In the genomic region with DNA sequence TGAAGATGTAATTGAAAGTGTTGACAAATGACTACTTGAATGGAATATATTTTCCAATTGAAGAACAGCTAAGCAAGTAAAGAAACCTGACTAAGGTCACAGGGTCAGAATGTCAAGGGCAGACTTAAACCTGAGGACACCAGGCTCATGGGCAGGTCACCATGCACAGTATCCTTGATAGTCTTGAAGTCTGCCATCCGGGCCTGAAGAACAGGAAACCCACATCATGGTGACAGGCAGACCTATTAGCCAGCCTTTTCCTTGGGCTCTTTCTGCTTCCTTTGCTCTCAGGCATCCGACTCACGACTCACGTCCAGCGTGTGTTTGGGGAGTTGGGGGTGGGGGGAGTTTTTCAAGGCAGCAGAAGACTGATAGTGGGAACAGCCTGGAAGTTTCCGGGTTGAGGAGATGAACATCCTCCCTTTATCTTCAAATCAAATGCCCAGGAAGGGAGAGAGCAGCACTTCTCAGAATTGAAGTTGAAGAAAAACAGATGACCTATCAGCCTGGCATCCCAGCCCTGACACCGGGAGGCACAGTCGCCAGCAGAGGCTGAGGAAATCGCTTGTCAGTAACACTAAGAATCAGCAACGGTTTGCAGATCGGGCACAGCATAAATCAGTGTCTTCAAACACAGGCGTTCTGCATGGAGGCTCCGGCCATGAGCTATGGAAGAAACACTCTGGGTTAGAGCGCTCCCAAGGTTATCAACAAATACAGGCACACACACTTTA, we compare ENCODE assay signal across 19 mouse cellular contexts.
DNase-seq lines count a peak whose midpoint lies in the region; ATAC-seq and TF ChIP-seq lines count a peak whose summit lies in the region.
"Had no signal": no experiment of that assay in that cellular context is flagged by ENCODE, and none has a peak within 500 bp of the region (broad histone marks: within the 10 kb centered on the region; RNA-seq: fewer than 3 reads in every experiment).

No protein-coding gene starts in this region.

- ATAC-seq in heart, embryonic 13.5 days (ENCODE audit: extremely low read depth, insufficient number of reproducible peaks, low FRiP score, low TSS enrichment) = no peak
- ATAC-seq in lung, embryonic 14.5 days (ENCODE audit: insufficient read depth) = no peak
- 0 out of 2 replicates have a peak, but pooled peaks have one; percentile 15 for ATAC-seq in common myeloid progenitor, adult 5-6 weeks (replicated peaks; ENCODE audit: low read depth, poor library complexity, severe bottlenecking)
- ATAC-seq: forebrain, embryonic 13.5 days; hindbrain, postnatal 0 days; Patski had no signal

- DNase-seq in heart, adult 18-20 months = no peak
- no peak for DNase-seq in lung, embryonic 14.5 days
- no peak for DNase-seq in lung, postnatal 10 days
- peak; percentile 57 for DNase-seq in limb, embryonic 10.5 days (ENCODE audit: low spot score)
- no peak for DNase-seq in thymus, postnatal 14 days
- DNase-seq: cerebellum, adult 11 months; cerebellum, postnatal 36 days; heart, adult 2 months; kidney, adult 18-20 months; liver; lung, postnatal 14 days; thymus, postnatal 25 days had no signal

- H3K9me3 ChIP-seq in heart, embryonic 13.5 days = 0 out of 2 replicates have a peak, but pooled peaks cover 2% of the 10 kb centered on the region
- no peaks in the 10 kb centered on the region for H3K9me3 ChIP-seq in lung, embryonic 14.5 days (ENCODE audit: low read depth, low read length)
- no peaks in the 10 kb centered on the region for H3K9me3 ChIP-seq in limb, embryonic 10.5 days (replicated peaks)
- H3K9me3 ChIP-seq: forebrain, embryonic 13.5 days; midbrain, embryonic 12.5 days; neural tube, embryonic 15.5 days had no signal

- peaks cover 52% of the 10 kb centered on the region for H3K27me3 ChIP-seq in heart, embryonic 13.5 days (replicated peaks)
- H3K27me3 ChIP-seq in lung, embryonic 14.5 days (ENCODE audit: insufficient read depth, low read length) = no peaks in the 10 kb centered on the region
- peaks cover 7% of the 10 kb centered on the region; the same call in 1 of the 2 replicates for H3K27me3 ChIP-seq in limb, embryonic 10.5 days (ENCODE audit: low read depth, poor library complexity, severe bottlenecking)
- H3K27me3 ChIP-seq: Patski had no signal

- peak overlapping the region; percentile 6; the same call in 1 of the 2 replicates for H3K4me3 ChIP-seq in heart, embryonic 13.5 days
- H3K4me3 ChIP-seq in lung, embryonic 14.5 days (ENCODE audit: low read depth, low read length) = no peak overlapping the region
- H3K4me3 ChIP-seq in limb, embryonic 10.5 days = 0 out of 2 replicates have a peak overlapping the region, but pooled peaks have one; percentile 11
- H3K4me3 ChIP-seq: forebrain, embryonic 13.5 days; heart, adult 2 months; midbrain, embryonic 12.5 days; neural tube, embryonic 15.5 days had no signal

- peak overlapping the region; percentile 50 for H3K4me2 ChIP-seq in heart, embryonic 13.5 days
- no peak overlapping the region for H3K4me2 ChIP-seq in lung, embryonic 14.5 days
- H3K4me2 ChIP-seq: forebrain, embryonic 13.5 days; midbrain, embryonic 12.5 days; neural tube, embryonic 15.5 days had no signal

- H3K9ac ChIP-seq in heart, embryonic 13.5 days = 0 out of 2 replicates have a peak overlapping the region, but pooled peaks have one; percentile 33
- H3K9ac ChIP-seq in lung, embryonic 14.5 days = no peak overlapping the region
- H3K9ac ChIP-seq: forebrain, embryonic 13.5 days; midbrain, embryonic 12.5 days; neural tube, embryonic 15.5 days had no signal

- TF ChIP-seq CTCF in lung, embryonic 14.5 days (IDR thresholded peaks at IDR 0.05; ENCODE audit: low read depth) = no peak

- WGBS in heart, embryonic 13.5 days = 5% methylated on average over 14 of the region's 14 CpGs
- 7% methylated on average over 14 of the region's 14 CpGs for WGBS in lung, embryonic 14.5 days
- WGBS in limb, embryonic 10.5 days = 10% methylated on average over 14 of the region's 14 CpGs

- peak overlapping the region; percentile 54 for H3K27ac ChIP-seq in heart, embryonic 13.5 days (replicated peaks)
- H3K27ac ChIP-seq in lung, embryonic 14.5 days (ENCODE audit: low read depth) = peak overlapping the region; percentile 3; the same call in 1 of the 2 replicates
- peak overlapping the region; percentile 20; the same call in 1 of the 2 replicates for H3K27ac ChIP-seq in limb, embryonic 10.5 days
- H3K27ac ChIP-seq: forebrain, embryonic 13.5 days; heart, adult 2 months; hindbrain, postnatal 0 days; midbrain, embryonic 12.5 days; neural tube, embryonic 15.5 days had no signal

- peaks cover 23% of the 10 kb centered on the region for H3K4me1 ChIP-seq in heart, embryonic 13.5 days
- H3K4me1 ChIP-seq in lung, embryonic 14.5 days (ENCODE audit: insufficient read depth) = peaks cover 8% of the 10 kb centered on the region; the same call in 1 of the 2 replicates
- peaks cover 31% of the 10 kb centered on the region for H3K4me1 ChIP-seq in limb, embryonic 10.5 days
- H3K4me1 ChIP-seq: forebrain, embryonic 13.5 days; midbrain, embryonic 12.5 days had no signal

- no peaks in the 10 kb centered on the region for H3K36me3 ChIP-seq in heart, embryonic 13.5 days
- no peaks in the 10 kb centered on the region for H3K36me3 ChIP-seq in lung, embryonic 14.5 days (ENCODE audit: insufficient read depth)
- no peaks in the 10 kb centered on the region for H3K36me3 ChIP-seq in limb, embryonic 10.5 days
- H3K36me3 ChIP-seq: midbrain, embryonic 12.5 days; neural tube, embryonic 15.5 days had no signal

Comparison
In these comparisons a context has a peak if more than half of its experiments do, and no peak if none do; other contexts are left out.
1. H3K27ac ChIP-seq: peak in every context shown above with its lines; median percentile 54 in heart, embryonic 13.5 days; 20 in limb, embryonic 10.5 days; 3 in lung, embryonic 14.5 days.